Mouse (Mus musculus): ENCODE results near the gene E130308A19Rik.
"Not testable (repeated sequence)": the region's sequence is repeated elsewhere in the genome, so short reads cannot be mapped to it uniquely, and the experiment has no call there.

E130308A19Rik gene

DNA sequence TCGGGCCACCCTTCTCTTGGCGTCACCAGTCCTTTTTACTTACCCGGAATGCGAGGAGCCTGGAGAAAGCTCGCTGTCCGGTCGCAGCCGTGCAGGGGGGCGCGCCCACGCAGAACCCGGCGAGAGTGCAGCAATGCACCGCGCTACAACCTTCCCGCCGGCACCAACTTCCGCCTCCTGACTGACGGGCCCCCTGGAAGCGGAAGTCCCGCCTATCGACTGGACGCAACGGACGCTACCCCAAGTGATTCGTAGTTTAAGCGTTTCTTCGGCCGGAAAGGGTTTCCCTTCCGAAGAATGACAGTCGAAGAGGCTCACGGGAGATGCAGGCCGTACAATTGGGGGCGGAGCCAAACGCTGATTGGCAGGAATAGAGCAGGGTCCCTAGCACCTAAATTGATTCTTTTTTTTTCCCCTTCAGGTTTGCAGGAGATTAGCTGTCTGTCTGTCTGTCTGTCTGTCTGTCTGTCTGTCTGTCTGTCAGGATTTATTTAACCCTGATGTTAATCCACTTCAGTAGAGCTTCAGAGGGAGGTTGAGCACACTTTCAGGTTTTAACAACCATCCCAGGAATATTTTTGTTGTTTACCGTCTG is 157.8 kb downstream of the E130308A19Rik start:
- DNase-seq (ENCODE audit: low spot score) = peak; percentile 93

DNA sequence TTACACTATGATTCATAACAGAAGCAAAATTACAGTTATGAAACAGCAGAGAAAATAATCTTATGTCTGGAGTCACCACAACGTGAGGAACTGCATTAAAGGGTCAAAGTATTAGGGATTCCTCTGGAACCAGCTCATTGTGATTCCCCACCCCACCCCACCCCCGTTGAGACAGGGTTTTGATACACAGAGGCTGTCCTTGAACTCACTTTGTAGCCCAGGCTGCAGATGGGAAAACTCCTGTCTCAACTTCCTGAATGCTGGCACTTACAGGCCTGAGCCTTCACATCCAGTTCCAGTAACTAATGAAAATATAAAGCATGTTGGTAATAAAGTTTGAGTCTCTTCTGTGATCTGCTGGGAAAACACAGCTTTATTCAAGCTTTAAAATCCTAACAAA is 159.4 kb downstream of the E130308A19Rik start:
- DNase-seq (ENCODE audit: low spot score) = no peak

DNA sequence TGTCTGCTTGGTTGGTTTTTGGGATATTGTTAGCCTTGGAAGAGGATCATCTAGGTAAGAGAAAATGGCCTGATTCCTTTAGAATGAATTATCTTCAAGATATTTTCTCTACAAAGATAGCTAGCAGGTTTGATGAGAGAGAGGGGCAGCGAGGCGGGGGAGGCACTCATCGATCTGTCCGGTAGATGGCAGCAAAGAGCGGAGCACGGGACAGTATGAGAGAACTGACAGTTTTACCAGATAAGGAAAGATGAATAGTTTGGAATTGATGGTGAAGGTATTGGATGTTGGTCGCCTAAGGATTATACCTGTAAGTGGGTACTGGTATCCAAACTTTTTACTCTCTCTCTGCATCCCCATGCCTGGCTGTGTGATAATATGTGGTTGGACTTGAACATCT is 160.7 kb downstream of the E130308A19Rik start:
- DNase-seq (ENCODE audit: low spot score) = peak; percentile 75

DNA sequence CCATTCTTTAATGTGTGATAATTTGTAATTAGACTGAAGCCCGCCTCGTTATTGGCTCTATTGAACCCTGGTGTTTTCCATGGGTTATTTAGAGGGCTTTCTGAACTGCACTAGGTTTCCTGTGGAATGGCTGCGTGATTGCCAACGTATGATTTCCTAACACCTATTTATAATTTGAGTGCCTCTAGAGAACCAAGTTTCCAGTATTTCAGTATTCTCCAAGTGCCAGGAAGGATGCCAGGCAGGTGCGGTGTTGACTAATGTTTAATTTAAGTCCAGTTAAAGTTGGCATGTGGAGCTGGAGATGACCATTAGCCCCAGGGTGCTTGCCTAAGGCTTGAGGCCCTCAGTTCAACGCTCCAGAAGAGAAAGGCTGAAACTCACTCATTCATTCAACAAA is 161.1 kb downstream of the E130308A19Rik start:
- DNase-seq (ENCODE audit: low spot score) = no peak

DNA sequence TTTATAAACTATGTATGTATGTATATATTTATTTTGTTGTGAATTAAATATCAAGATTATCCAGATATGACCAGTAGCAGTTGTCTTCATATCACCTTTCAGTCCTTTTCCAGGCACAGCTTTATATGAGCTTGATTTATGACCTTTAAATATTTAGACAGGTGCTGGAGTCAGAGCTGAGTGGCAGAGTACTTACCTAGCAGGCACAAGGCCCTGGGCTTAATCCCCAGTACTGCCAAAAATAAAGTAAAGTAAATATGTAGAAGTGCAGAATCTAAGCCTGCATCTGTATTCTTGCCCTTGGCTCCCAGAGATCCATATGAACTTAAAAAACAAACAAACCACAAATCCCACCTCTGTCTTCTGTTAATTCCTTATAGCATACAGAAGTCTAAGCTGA is 163.0 kb downstream of the E130308A19Rik start:
- DNase-seq (ENCODE audit: low spot score) = no peak

DNA sequence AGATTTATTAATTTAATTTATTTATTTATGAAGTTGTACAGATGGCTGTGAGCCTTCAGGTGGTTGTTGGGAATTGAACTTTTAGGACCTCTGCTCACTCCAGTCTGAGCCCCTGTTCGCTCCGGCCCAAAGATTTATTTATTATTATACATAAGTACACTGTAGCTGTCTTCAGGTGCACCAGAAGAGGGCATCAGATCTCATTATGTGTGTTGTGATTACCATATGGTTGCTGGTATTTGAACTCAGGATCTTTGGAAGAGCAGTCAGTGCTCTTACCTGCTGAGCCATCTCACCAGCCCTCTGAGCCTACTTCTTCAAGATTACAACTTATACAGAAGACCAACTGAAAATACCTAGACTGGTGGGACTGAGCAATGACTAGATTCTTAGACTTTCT is 167.6 kb downstream of the E130308A19Rik start:
- DNase-seq (ENCODE audit: low spot score) = not testable (repeated sequence)

DNA sequence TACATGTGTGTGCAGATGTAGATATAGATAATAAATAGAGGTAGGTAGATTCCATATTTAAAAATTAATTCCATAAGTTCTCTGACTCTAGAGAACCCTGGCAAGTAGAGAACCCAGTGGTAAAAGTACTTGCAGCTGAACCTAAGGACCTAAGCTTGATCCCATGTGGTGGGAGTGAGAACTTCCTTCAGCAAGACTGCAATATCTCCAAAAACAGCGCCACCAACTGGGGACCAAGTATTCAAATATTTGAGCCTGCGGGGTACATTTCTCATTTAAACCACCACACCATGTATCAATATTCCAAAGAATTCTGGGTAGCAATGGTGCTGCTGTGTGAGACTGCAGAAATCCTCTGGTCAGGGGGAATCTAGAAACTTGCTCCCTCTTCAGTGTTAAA is 168.1 kb downstream of the E130308A19Rik start:
- no peak for DNase-seq (ENCODE audit: low spot score)

DNA sequence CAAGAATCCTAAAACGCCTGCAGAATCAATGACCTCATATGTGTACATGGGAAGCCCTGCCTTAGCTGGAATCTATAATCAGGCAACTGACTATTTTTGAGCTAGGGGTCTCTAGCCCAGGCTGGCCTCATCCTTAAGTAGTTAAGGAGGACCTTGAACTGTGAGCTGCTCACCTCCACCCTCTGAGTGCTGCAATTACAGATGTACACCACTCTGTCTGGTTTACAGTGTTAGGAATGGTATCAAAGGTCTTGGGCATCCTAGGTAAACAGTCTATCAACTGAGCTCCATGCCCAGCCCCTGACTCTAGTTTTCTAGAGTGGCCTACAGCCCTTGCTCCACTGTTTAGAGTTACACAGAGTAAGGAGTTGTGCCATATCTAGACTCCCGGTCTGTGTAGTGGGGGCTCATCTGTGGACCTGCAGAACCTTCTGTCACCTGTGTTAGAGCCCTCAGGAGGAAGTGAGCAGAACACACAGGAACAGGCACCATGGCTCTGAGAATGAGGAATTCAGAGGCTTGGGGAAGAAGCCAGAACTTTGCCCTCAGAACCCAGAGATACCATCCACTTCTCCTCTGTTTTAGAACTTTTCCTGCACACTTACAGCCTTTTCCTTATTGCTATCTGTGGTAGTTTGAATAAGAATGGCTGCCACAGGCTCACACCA is 169.9 kb downstream of the E130308A19Rik start:
- no peak for DNase-seq (ENCODE audit: low spot score)

DNA sequence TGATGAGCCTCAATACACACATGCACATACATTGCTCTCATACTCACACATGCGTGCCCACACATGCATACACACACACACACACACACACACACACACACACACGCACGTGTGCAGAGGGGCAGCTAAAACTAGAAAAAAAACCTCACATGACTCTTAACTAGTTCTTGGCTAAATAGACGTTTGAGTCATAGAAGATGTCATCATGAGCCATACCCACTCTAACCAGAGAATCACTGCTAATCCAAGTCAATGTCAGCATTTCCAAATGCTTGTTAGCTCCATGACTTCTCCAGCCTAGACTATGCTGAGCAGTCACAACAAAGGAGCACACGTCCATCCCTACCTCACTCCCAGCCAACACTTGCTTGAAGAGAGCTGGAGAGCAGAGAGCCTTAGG is 174.2 kb downstream of the E130308A19Rik start:
- DNase-seq (ENCODE audit: low spot score) = no peak

DNA sequence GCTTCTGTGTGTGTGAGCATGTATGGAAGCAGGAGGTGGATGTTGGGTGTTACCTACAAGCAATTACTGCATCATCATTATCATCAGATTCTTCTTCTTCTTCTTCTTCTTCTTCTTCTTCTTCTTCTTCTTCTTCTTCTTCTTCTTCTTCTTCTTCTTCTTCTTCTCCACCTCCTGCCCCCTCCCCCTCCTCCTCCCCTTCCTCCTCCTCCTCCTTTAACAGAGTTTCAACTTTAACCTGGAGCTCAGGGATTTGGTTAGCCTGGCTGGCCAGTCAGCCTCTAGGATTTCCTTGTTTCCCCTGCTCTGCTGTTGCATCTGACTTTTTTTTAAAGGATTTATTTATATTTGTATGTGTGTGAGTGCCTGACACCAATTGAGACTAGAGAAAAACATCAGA is 175.5 kb downstream of the E130308A19Rik start, which contains the start of gene Inip:
TSS of gene Inip (minus strand) at position 101 of the 400 bp plus-strand sequence.
- DNase-seq (ENCODE audit: low spot score) = no peak

DNA sequence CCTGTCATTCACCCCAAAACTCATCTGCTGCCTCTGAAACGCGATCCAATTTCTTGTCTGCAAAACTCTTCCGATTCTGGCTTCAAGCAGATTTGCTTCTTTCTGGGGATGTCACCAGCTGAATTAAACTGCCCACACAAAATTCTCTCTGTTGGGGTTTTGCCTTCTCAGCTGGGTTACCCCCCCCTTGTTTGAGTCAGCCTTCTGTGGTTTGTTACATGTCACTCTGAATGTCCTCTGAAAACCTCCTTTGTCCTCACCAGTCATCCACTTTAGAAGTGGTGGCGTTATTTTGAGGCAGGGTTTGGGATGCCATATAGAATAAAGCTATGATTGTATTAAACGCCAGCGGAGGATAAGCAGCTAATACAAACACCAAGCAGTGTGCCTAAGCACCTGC is 176.1 kb downstream of the E130308A19Rik start:
- no peak for DNase-seq (ENCODE audit: low spot score)

DNA sequence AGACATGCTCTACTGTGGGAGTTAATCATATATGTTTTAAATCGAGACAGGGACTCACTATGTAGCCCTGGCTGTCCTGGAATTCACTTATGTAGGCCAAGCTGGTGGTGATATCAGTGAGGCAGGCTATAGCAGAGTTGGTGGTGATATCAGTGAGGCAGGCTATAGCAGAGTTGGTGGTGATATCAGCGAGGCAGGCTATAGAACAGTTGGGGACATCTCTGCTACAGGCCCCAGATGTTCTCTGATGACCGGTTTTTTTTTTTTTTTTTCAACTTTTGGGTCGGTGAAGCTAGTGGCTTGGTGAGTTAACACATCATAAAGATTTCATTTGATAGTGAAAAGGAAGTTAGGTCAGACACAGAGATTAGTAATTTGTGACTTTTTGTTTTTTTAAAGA is 176.8 kb downstream of the E130308A19Rik start:
- DNase-seq (ENCODE audit: low spot score) = no peak

DNA sequence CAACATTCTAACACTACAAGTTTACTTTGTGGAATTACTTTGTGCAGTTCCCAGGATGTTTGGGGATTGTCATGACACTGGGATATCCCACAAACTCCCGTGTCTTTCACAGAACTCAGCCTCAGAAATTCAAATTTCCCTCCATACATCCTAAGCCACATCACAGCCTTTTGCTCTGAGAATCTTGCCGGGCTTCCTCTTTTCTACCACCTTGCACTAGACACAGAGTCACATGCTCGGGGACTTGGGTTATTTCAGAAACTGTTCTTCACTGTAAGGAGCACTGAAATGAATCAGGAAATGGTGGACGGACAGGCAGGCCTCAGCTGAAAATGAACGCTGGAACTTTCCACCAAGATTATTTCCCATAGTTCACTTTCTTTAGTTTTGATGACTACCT is 177.3 kb downstream of the E130308A19Rik start:
- no peak for DNase-seq (ENCODE audit: low spot score)

DNA sequence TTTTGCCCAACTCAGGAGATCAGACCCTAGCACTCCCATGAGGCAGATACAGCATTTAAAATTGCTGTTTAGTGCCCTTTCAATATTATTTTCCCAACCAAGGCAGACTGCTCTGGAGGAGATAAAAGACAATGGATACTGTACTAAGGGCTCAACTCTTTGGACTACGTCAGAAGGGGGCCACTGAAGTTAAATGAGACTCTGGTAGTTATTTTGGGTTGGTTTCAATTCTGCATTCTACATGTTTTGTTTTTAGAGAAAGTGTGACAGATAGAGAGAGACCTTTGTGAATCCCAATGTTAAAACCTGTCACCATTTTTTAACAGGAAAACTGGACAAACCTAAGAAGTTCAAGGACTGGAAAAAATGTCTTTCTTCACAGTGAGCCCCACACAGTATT is 178.7 kb downstream of the E130308A19Rik start:
- DNase-seq (ENCODE audit: low spot score) = no peak

DNA sequence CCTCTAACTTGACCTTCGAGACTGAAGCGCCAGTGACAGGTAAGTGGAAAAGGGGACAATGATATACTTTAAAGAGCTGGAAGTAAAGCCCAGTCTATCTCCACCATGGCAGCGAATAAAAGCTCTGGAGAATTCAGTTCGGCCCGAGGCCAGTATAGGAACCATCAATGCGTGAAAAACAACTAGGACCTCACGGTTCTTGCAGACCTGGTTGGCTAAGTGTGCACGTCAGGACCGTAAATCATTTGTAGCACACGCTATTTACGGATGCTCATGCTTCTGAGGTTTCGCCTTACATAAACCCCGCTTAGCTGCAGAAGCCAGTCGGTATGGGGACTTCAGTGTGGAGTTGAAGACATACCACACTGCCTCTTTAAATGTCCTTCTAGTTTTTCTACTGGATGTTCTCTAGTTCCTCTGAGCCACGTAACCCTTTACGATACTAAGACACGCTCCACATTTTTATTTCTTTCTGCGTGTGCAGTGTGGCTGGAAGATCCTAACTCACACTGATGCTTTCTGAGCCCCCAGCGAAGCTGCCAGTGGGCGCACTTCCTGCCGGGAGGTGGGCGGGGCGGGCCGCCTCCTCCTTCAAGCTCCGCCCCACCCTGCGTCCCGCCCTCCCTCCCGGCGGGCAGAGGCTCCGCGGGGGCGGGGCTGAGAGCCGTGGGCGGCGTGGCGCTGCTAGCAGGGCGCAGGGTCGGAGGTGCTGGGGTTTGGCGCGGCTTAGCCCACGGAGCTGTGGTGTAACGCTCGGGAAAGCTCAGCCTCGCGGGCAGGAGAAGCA is 179.4 kb downstream of the E130308A19Rik start, which contains the start of gene Snx30:
TSS of gene Snx30 (plus strand) at position 660 of the 787 bp plus-strand sequence.
- DNase-seq (ENCODE audit: low spot score) = peak; percentile 90

DNA sequence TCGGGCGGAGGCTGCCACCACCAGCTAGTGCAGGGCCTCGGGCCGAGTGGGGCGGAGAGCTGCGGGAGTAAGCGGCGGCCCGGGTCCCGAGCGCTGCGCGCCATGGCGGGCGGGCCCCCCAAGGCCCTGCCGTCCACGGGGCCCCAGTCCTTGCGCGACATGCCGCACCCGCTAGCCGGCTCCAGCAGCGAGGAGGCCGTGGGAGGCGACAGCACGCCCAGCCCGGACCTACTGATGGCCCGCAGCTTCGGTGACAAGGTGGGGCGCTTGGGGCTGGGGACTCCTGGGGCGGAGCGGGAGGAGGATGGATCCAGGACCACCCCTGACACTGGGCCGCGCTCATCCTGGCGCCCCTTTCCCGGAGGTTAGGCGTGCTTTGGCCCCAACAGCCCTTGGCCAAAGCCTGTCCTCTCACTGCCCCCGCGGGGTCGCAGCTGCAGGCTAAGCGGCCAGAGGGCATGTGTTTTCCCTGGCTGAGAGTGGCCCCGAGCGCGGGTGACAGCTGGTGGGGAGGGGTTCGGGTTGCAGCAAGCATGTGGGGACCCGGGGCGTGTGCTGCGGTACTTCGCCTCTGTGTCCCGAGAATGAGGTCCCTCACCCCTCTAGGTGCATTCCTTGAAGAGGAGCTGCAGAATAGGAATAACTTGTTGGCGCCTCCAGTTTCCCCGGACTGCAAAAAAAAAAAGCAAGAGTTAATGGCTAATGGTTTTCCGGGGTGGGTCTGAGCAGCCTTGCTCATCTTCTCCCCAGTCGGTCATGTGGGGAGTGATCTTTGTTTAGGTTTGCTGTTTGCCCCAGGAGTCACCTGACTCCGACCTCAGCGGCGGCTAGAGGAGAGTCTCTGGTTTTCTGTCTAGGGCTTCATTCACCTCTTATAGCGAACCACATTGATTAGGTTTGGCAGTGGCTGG is 180.2 kb downstream of the E130308A19Rik start:
- no peak for DNase-seq (ENCODE audit: low spot score)

DNA sequence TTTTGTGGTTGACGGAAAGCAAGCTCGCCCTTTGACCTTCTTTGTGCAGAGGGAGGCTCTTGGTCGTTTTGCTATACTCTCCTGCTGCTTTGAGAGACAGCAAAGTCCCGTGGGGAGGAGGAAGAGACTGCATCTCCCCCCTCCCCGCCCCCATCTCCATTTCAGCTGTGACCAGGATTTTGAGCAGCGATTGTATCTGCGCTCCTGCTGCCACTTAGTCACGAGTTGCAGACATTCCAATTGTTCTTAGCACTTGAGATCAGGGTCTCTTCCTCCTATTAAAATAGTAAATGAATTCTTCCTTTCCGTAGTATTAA is 180.8 kb downstream of the E130308A19Rik start:
- DNase-seq (ENCODE audit: low spot score) = no peak

DNA sequence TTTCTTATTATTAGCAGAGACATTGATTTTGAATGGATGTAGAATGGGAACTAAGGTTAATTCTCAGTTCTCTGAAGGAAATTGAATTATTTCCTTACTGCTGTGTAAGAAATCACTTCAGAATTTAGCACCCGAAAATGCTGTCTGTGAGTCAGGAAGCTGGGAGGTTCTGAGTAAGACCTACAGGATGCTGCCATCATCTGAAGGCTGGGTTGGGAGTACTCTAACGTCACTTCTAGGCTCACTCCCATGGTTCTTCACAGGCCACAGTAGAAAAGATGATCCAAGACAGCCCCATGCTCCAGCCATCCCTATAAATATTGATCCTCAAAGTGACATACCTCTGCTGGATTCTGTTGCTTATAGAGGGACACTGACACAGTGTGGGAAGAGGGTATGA is 181.5 kb downstream of the E130308A19Rik start:
- no peak for DNase-seq (ENCODE audit: low spot score)

DNA sequence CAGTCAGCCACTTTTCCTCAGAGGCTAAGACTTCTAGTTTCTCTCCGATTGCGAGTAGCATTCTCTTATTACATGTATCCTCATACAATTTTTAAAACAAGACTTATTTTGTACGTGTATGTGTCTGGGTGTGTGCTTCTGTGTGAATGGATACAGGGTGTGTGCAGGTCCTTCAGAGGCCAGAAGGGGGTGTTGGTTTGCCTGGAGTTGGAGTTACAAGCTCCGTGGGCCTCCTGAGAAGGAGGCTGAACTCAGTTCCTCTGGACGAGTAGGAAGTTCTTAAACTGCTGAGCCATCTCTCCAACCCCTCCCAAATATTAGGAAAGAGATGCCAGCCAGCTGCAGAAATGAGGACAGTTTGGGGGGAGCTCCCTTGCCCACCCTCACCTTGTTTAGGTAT is 182.4 kb downstream of the E130308A19Rik start:
- DNase-seq (ENCODE audit: low spot score) = no peak
